Mouse (Mus musculus): ENCODE measurements at regions not wholly inside any gene's neighbourhood (a gene's known extent, or its start where the extent isn't known, plus 50 kb on each side); places are given as distances from the start of the nearest gene placed in this dataset.

- TF ChIP-seq POLR2A (IDR thresholded peaks at IDR 0.05; ENCODE audit: control insufficient read depth, low read depth, low read length) (no peak), CTCF (IDR thresholded peaks at IDR 0.05; ENCODE audit: control insufficient read depth, insufficient read depth, insufficient replicate concordance, low read depth, low read length) (no peak)
Observed at GRCm38 (mm10) chr15:62152133-62152532, 1229.3 kb upstream of the A1bg start.

All from testis, adult 2 months (tissue).